18 mouse cellular contexts compared by ENCODE assay signal in the genomic region with DNA sequence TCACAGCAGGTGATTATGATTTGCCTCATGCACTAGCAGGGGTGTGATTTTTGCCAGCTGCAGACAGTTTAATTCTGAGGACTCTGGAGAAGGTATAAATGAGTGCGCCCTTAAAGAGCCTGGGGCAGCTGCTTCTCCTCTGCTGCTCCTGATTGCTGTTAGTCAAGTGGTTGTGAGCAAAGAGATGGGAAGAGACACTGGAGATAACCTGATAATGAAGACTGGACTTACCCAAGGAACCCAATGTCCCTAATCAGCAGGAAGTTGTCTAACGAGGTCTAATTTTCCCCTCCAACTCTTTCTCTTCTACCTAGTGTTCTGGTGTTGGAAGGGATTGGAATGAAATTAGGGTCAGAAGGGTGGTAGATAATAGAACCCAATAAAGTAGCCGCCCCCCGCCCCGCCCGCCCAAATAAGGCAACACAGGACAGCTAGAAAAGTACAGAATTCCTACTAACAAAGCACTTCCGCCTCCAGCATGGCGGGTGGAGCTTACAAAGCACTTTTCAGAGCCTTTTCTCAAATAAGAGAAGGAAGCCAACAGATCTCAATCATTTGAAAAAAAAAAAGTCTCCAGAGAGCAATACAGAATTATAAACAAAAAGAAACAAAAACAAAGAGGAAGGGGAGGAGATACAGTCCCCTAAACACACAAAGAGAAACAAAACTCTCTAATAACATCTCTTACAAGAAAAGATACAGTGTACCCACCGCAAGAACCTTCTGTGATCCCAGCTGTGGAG. TPM values are rescaled to one million over a fixed set of nuclear protein-coding genes. Genes with fewer than 3 reads are reported as not detected.
"Had no signal": no experiment of that assay in that cellular context is flagged by ENCODE, and none has a peak within 500 bp of the region (broad histone marks: within the 10 kb centered on the region; RNA-seq: fewer than 3 reads in every experiment).

No protein-coding gene starts in this region.

- H3K4me3 ChIP-seq: neural tube, embryonic 12.5 days; neural tube, embryonic 13.5 days; neural tube, embryonic 15.5 days; stomach, embryonic 15.5 days had no signal

- H3K9me3 ChIP-seq: neural tube, embryonic 12.5 days; neural tube, embryonic 13.5 days; neural tube, embryonic 15.5 days; stomach, embryonic 15.5 days had no signal

- H3K27ac ChIP-seq: neural tube, embryonic 12.5 days; neural tube, embryonic 13.5 days; neural tube, embryonic 15.5 days; stomach, embryonic 15.5 days; stomach, postnatal 0 days had no signal

- H3K36me3 ChIP-seq: neural tube, embryonic 12.5 days; neural tube, embryonic 13.5 days; neural tube, embryonic 15.5 days; stomach, embryonic 15.5 days had no signal

- H3K4me2 ChIP-seq: neural tube, embryonic 12.5 days; neural tube, embryonic 13.5 days; neural tube, embryonic 15.5 days; stomach, embryonic 15.5 days had no signal

- DNase-seq: retina, postnatal 1 day; right cerebral cortex, adult 18-20 months; right cerebral cortex, postnatal 14 days; right cerebral cortex, postnatal 25 days; right cerebral cortex, postnatal 4 days; spleen, adult 18-20 months; thymus, adult 18-20 months; thymus, adult 2 months; thymus, postnatal 14 days; thymus, postnatal 25 days; thymus, postnatal 36 days; thymus, postnatal 4 days had no signal

- H3K9ac ChIP-seq: neural tube, embryonic 12.5 days; neural tube, embryonic 13.5 days; neural tube, embryonic 15.5 days; stomach, embryonic 15.5 days had no signal

- H3K27me3 ChIP-seq: neural tube, embryonic 12.5 days; neural tube, embryonic 13.5 days; stomach, embryonic 15.5 days had no signal

RNA-seq across cellular contexts. Expression of a gene that starts 39.6 kb away (rescaled TPM):
- total RNA-seq: neutrophil, adult 5-6 weeks had no signal

RNA-seq across cellular contexts. Expression of a gene that starts 49.1 kb away (rescaled TPM):
- total RNA-seq: neutrophil, adult 5-6 weeks had no signal
